Mouse (Mus musculus) kidney, adult 18-20 months (tissue): ENCODE measurements around the gene Leap2.

Experiments used
- DNase-seq: peaks from one replicate; pipeline ENCODE4 v3.0.0; 2021

Leap2 gene

DNA sequence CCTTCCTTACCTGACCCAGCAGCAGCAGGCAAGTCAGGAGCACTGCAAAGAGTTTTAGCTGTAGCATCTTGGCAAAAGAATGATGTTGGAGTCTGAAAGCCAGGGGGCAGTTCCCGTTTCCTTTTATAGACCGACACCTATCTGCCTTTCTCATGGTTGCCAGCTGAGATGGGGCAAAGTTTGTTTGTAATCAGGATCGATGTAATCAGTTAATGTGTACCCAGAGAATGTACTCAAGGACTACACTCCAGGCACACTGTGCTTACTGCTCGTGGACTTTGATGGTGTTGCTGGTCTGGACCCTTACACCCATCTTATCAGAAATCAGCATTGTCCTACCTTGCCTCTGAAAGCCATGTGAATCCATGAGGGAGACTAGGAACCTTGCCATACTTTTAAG lies at the start of gene Leap2:
Gene Leap2 (minus strand): TSS at position 135 of the 400 bp plus-strand sequence.
- DNase-seq: peak; percentile 27

DNA sequence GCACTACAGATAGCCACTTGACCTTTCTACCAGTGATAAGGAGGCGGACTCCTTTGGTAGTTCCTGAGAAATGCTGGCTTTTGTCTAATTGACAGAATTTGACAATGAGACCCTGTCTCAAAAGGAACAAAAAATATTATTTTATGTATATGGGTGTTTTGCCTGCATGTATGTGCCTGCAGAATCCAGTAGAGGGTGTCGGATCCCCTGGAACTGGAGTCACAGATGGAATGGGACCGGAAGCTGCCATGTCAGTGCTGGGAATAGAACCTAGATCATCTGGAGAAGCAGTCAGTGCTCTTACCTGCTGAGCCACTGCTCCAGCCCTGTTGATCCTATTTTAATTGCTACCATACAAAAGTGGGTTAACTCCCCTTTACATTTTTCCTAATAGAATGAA lies 49.7 kb upstream of the Leap2 start:
- no peak for DNase-seq

DNA sequence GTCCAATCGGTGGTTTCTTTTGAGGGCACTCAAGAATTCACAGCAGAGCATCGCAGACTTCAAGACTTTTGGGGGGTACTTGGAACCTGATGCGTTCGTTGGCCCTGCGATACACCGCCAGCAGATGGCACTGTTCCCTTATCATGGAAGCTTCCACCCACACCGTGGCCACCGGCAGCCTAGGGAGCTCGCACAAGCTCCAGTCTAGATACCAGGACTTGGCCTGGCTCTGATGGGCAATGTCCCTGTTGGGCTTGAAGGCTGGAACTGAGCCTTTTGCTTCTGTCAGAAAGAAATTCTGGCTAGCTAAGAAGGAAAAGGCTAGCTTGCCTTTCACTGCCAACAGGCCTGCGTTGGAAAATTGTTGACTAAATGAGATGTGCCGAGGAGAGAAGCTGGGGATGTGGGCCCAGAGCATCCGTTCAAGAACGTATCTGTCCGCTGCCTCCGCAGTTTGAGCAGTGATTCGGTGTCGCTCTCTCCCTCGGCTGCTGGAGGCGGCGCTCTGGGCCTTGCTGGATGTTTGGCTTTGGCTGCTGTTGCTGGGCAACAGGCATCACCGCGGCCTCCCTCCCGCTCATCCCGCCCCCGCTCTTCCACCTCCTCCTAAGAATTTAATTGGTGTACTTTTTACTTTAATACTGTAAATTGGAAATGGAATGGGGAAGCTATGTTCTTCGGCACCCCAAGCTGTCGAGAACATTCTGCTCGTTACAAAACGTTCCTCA lies 47.2 kb upstream of the Leap2 start, which contains the start of gene Gm9837:
Gene Gm9837 (minus strand): TSS at position 512 of the 728 bp plus-strand sequence.
- peak; percentile 90 for DNase-seq

GRCm38 (mm10) chr11:53469294-53469967 lies 46.5 kb upstream of the Leap2 start:
- no peak for DNase-seq

- peak; percentile 81 for DNase-seq
These were observed 43.4 kb upstream of the Leap2 start for GRCm38 (mm10) chr11:53466231-53466971.

GRCm38 (mm10) chr11:53463551-53464424 lies 40.8 kb upstream of the Leap2 start:
- DNase-seq: no peak

DNA sequence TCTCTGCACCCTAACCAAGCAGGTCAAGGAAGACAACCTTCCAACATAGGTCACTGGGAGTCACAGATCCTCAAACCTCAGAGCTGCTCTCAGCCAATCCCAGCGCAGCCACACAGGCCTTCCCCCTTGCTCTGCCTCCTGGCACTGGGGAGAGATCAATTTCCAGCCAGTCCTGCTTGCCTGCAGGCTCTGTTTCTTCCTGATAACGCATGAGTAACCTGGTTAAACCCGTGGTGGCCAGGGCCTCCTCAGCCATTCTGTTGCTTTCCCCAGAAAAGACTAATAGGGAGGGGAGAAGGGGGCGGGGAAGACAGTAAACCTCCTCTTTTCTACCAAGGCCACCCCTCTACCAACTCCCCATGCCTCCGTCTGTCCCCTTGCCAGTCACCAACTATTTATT lies 38.8 kb upstream of the Leap2 start:
- no peak for DNase-seq

DNA sequence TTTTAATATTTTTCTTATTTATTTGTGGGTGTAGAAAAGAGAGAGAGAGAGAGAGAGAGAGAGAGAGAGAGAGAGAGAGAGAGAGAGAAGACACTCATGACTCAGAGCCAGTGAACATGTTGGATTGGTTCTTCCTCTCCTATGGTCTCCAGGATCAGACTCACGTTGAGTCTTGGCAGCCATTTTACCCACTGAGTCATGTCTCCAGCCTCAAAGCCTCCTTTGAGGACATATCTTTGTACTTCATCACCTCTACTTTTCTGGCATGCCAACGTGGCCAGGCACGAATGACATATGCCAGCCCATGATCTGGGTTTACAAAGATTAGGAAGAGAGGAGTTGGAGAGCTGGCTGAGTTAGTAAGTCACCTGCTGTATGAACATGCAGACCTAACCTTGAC lies 37.2 kb upstream of the Leap2 start:
- no peak for DNase-seq

- no peak for DNase-seq
These were observed 36.0 kb upstream of the Leap2 start for GRCm38 (mm10) chr11:53458996-53459395.

- DNase-seq: no peak
These were observed 34.5 kb upstream of the Leap2 start for GRCm38 (mm10) chr11:53457372-53457954.

GRCm38 (mm10) chr11:53456474-53457371 lies 33.8 kb upstream of the Leap2 start, which contains the start of the genes Gm10447 and Shroom1:
Gene Gm10447 (minus strand): TSS chr11:53457110.
Gene Shroom1 (plus strand): TSS chr11:53457205.
- peak; percentile 70 for DNase-seq

DNA sequence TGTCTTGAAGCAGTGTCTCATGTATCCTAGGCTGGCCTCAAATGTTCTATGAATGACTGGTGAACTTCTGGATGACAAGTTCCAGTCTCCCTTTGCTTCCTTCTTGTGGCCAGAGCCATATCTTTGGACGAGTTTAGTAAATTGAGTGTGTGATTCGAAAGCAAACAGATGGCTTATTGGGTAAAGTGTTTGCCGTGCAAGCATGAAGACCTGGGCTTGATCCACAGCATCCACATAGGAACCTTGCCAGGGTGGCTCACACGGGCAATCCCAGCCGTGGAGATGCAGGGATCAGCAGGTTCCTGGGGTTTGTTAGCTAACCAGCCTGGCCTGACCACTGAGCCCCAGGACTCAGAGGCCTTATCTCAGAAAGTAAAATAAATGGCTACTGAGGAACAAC lies 30.1 kb upstream of the Leap2 start:
- DNase-seq: no peak

GRCm38 (mm10) chr11:53452396-53452795 lies 29.4 kb upstream of the Leap2 start:
- DNase-seq: peak; percentile 33

DNA sequence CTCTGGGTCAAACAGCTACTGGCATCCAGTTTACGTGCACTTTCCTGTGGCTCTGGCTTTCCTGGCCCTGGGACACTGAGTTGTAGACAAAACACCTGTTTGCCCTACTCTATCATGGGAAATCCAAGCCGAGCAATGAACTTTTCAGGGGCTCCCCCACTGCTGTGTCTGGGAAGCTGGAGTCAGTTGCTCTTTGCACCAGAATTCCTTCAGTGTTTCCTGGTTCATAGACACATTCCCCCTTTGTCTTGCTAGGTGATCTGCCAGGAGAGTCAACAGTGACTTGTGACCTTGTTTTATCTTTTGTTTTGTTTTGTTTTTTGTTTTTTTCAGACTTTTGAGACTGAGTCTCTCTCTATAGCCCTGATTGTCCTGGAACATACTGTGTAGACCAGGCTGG lies 28.4 kb upstream of the Leap2 start:
- no peak for DNase-seq

- DNase-seq: no peak
These were observed 27.2 kb upstream of the Leap2 start for GRCm38 (mm10) chr11:53450070-53450705.

GRCm38 (mm10) chr11:53448529-53448928 lies 25.6 kb upstream of the Leap2 start:
- DNase-seq: peak; percentile 87

GRCm38 (mm10) chr11:53447996-53448395 lies 25.0 kb upstream of the Leap2 start:
- no peak for DNase-seq

DNA sequence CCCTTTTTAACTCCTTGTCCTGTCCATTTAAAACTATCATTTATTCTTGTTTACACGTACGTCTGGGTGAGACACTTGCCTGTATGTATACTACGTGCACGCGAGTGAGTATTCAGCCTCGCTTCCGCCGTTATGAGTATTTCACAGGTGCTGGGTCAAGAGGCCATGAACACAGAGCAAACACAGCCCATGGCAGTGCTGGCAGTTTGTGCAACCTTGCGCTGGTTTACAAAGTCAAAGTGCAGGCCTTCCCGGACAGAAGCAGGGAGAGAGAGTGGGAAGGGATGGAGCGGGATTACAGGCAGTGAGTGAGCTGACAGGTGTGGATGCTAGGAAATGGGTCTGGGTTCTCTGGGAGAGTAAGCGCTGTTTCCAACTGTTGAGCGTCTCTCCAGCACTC lies 23.2 kb upstream of the Leap2 start:
- no peak for DNase-seq

DNA sequence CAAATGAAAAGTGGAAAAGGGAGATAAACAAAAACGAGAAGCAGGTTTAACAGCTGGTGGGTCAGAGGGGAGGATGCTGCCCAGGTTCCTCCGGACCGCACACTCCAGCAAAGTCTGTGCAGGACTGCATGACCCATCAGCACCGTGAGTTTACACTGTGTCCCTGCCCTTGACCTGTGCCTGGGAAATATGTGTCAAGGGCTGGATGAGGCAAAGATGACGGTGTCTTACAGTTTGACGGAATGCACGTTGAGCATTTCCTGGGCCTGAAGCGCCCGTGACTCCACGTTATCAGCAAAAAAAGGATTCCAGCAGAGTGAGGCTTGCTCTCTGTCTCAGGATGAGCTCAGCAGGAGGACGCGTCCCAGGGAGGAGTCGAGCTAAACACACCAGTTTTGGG lies 22.6 kb upstream of the Leap2 start:
- DNase-seq: no peak

GRCm38 (mm10) chr11:53443861-53444260 lies 20.9 kb upstream of the Leap2 start:
- DNase-seq: peak; percentile 42

DNA sequence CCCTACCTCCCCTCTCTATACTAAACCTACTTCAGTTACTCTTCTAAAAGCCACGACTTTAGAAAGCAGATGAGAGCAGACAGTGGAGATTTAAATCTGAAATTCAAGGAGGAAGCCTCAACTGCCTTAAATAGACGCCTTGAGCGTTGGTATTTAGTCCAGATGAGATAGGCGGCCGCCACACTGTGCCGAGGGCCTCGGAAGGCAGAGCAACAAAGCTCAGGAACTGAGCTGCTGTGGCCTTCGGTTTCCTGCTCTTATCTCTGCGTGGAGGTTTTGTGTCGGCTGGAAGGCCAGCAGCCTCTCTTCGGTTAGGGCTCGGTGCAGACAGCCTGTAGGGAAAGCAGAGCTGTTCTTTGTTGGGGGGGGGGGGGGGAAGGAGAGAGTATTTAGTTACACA lies 19.0 kb upstream of the Leap2 start:
- DNase-seq: no peak
